Comparison of ENCODE assay signal across 8 mouse cellular contexts in genomic region chr7:25704716-25705364, GRCm38 (mm10). TPM values are rescaled to one million over a fixed set of nuclear protein-coding genes. Genes with fewer than 3 reads are reported as not detected.
DNase-seq lines count a peak whose midpoint lies in the region; ATAC-seq and TF ChIP-seq lines count a peak whose summit lies in the region.

No protein-coding gene starts in this region.

- H3K4me2 ChIP-seq in forebrain, embryonic 16.5 days (ENCODE audit: low read length): peak overlapping the region; percentile 62
- peak overlapping the region; percentile 52 for H3K4me2 ChIP-seq in liver, embryonic 11.5 days

- H3K27me3 ChIP-seq in E14TG2a.4 (ENCODE audit: insufficient read depth, low read length): peaks cover 13% of the 10 kb centered on the region
- H3K27me3 ChIP-seq in forebrain, embryonic 16.5 days (replicated peaks; ENCODE audit: control insufficient read depth, insufficient read depth, low read length): 0 out of 2 replicates have a peak, but pooled peaks cover 5% of the 10 kb centered on the region
- H3K27me3 ChIP-seq in liver, embryonic 11.5 days (replicated peaks; ENCODE audit: control insufficient read depth, insufficient read depth, low read length): no peaks in the 10 kb centered on the region

- no peaks in the 10 kb centered on the region for H3K36me3 ChIP-seq in E14TG2a.4 (ENCODE audit: insufficient read depth, low read length)
- H3K36me3 ChIP-seq in forebrain, embryonic 16.5 days (ENCODE audit: control insufficient read depth, insufficient read depth): no peaks in the 10 kb centered on the region
- peaks cover 27% of the 10 kb centered on the region for H3K36me3 ChIP-seq in liver, embryonic 11.5 days (ENCODE audit: control insufficient read depth, insufficient read depth, low read length)

- TF ChIP-seq CTCF in E14TG2a.4 (conservative IDR thresholded peaks at IDR 0.05; ENCODE audit: low read length): no peak

- DNase-seq in embryo, embryonic 11 days: peak; percentile 39
- no peak for DNase-seq in embryo, embryonic 10.5 days (ENCODE audit: low spot score)
- no peak for DNase-seq in liver, embryonic 11.5 days (ENCODE audit: low spot score)
- no peak for DNase-seq in natural killer cell, adult 2 months (ENCODE audit: low spot score in 2 of 2)
- DNase-seq in urinary bladder, adult 18-20 months (ENCODE audit: low spot score in 2 of 2): no peak
- no peak for DNase-seq in layer of hippocampus, adult 11-12 months (ENCODE audit: low spot score)

- peaks cover 52% of the 10 kb centered on the region for H3K4me1 ChIP-seq in E14TG2a.4 (replicated peaks; ENCODE audit: low read depth, low read length)
- peaks cover 6% of the 10 kb centered on the region for H3K4me1 ChIP-seq in forebrain, embryonic 16.5 days (replicated peaks; ENCODE audit: control insufficient read depth, insufficient read depth, low read length)
- H3K4me1 ChIP-seq in liver, embryonic 11.5 days (replicated peaks; ENCODE audit: control insufficient read depth, insufficient read depth, low read length): peaks cover 44% of the 10 kb centered on the region

- H3K27ac ChIP-seq in forebrain, embryonic 16.5 days (ENCODE audit: low read length): no peak overlapping the region
- 0 out of 2 replicates have a peak overlapping the region, but pooled peaks have one; percentile 40 for H3K27ac ChIP-seq in liver, embryonic 11.5 days (ENCODE audit: low read depth, low read length)

- ATAC-seq in forebrain, embryonic 16.5 days: peak; percentile 62
- 0 out of 2 replicates have a peak, but pooled peaks have one; percentile 32 for ATAC-seq in liver, embryonic 11.5 days (replicated peaks; ENCODE audit: low FRiP score)

- H3K9me3 ChIP-seq in E14TG2a.4 (ENCODE audit: low read length): peaks cover 8% of the 10 kb centered on the region
- H3K9me3 ChIP-seq in forebrain, embryonic 16.5 days (ENCODE audit: control insufficient read depth, low read length): peaks cover 5% of the 10 kb centered on the region
- H3K9me3 ChIP-seq in liver, embryonic 11.5 days (ENCODE audit: control insufficient read depth, low read length): peaks cover 7% of the 10 kb centered on the region; the same call in 1 of the 2 replicates

- H3K4me3 ChIP-seq in E14TG2a.4 (replicated peaks; ENCODE audit: low read length): peak overlapping the region; percentile 70
- peak overlapping the region; percentile 40 for H3K4me3 ChIP-seq in forebrain, embryonic 16.5 days (replicated peaks; ENCODE audit: low read length)
- peak overlapping the region; percentile 24; the same call in 1 of the 2 replicates for H3K4me3 ChIP-seq in liver, embryonic 11.5 days (ENCODE audit: low read depth, low read length)

- H3K9ac ChIP-seq in forebrain, embryonic 16.5 days (replicated peaks; ENCODE audit: low read depth, low read length): peak overlapping the region; percentile 49; the same call in 1 of the 2 replicates
- H3K9ac ChIP-seq in liver, embryonic 11.5 days (ENCODE audit: low read depth, low read length): no peak overlapping the region

- 3% methylated on average over 35 of the region's 37 CpGs for WGBS in forebrain, embryonic 16.5 days
- 27% methylated on average over 36 of the region's 37 CpGs for WGBS in liver, embryonic 11.5 days

RNA-seq across cellular contexts. Expression of gene Ccdc97, which starts 14.0 kb away (rescaled TPM):
- polyA plus RNA-seq in forebrain, embryonic 16.5 days (2015; fragmentation: Nextera tagmentation; extraction: Ambion mirVana): 29.5 and 33.7 TPM in 2 replicates
- polyA plus RNA-seq in liver, embryonic 11.5 days (2014; fragmentation: Nextera tagmentation; extraction: Ambion mirVana): 33.2 and 33.9 TPM in 2 replicates

RNA-seq across cellular contexts. Expression of gene Tgfb1, which starts 18.0 kb away (rescaled TPM):
- polyA plus RNA-seq in forebrain, embryonic 16.5 days (2015; fragmentation: Nextera tagmentation; extraction: Ambion mirVana): 0.54 and 0.93 TPM in 2 replicates
- 14.4 and 16.4 TPM in 2 replicates for polyA plus RNA-seq in liver, embryonic 11.5 days (2014; fragmentation: Nextera tagmentation; extraction: Ambion mirVana)

RNA-seq across cellular contexts. Expression of gene B9d2, which starts 24.3 kb away (rescaled TPM):
- polyA plus RNA-seq in forebrain, embryonic 16.5 days (2015; fragmentation: Nextera tagmentation; extraction: Ambion mirVana): 35.6 and 41.3 TPM in 2 replicates
- polyA plus RNA-seq in liver, embryonic 11.5 days (2014; fragmentation: Nextera tagmentation; extraction: Ambion mirVana): 38.2 and 40.9 TPM in 2 replicates

RNA-seq across cellular contexts. Expression of gene Tmem91, which starts 29.9 kb away (rescaled TPM):
- 13.5 and 28.3 TPM in 2 replicates for polyA plus RNA-seq in forebrain, embryonic 16.5 days (2015; fragmentation: Nextera tagmentation; extraction: Ambion mirVana)
- polyA plus RNA-seq in liver, embryonic 11.5 days (2014; fragmentation: Nextera tagmentation; extraction: Ambion mirVana): 2.5 and 3.3 TPM in 2 replicates

RNA-seq across cellular contexts. Expression of gene Exosc5, which starts 45.9 kb away (rescaled TPM):
- 46.5 and 48.3 TPM in 2 replicates for polyA plus RNA-seq in forebrain, embryonic 16.5 days (2015; fragmentation: Nextera tagmentation; extraction: Ambion mirVana)
- polyA plus RNA-seq in liver, embryonic 11.5 days (2014; fragmentation: Nextera tagmentation; extraction: Ambion mirVana): 125 and 139 TPM in 2 replicates
